Mouse (Mus musculus): Measurements from ENCODE around the gene Slc18b1.

- no peak for TF ChIP-seq GATA1 (IDR thresholded peaks at IDR 0.05; ENCODE audit: borderline replicate concordance, low read length)
- no peak for TF ChIP-seq FLI1 (IDR thresholded peaks at IDR 0.05; ENCODE audit: low read length)
Observed at GRCm38 (mm10) chr10:23786040-23786439, 10.7 kb upstream of the Slc18b1 start.

All from megakaryocyte, embryonic 14.5 days (primary cell).